Mouse (Mus musculus) urinary bladder, postnatal 10 days (tissue): Measurements from ENCODE around the gene Gm21988.

Source experiments
- DNase-seq: peaks from one replicate; pipeline ENCODE4 v3.0.0; 2022; ENCODE audit warnings: low spot score

Gm21988 gene

DNA sequence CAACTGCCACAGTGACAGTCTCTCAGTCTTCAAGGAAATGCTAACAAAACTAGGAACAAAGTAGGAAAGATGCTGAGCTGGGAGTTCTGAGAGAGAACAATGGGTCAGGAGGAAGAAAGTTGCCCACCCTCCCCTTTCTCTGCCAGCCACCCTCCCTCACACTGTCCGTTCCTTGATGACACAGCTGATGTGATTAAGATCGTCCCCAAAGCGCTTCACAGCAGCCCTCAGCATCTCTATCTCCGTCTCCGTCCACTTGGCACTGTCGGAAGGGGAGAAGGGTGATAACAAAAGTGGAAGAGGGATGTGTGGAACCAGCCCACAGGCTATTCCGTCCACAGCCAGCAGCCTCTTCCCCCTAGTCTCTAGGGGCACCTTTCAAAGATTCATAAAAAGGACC is 2.9 kb downstream of the Gm21988 start:
- no peak for DNase-seq

- no peak for DNase-seq
Observed at GRCm38 (mm10) chr11:70235254-70235900, 4.3 kb downstream of the Gm21988 start.

GRCm38 (mm10) chr11:70234497-70234896 is 5.1 kb downstream of the Gm21988 start:
- DNase-seq, result no peak

DNA sequence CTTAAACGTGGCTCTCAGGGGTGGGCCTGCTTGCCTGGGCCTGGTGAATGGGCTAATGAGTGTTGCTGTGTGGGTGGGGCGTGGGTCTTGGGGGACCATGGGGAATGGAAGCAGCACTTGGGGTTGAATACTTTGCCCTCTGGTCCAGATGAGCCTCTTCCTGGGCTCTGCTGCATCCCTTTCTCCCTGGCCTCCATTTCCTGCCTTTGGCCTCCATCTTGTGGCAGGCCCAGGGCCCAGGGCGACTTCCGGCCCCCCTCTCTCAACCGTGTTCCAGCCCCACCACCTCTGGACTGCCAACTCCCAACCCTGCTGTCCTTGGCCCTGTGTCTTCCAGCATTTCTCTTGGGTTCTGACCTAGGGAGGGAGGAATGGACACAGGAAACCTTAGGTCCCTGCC is 5.6 kb downstream of the Gm21988 start:
- no peak for DNase-seq

DNA sequence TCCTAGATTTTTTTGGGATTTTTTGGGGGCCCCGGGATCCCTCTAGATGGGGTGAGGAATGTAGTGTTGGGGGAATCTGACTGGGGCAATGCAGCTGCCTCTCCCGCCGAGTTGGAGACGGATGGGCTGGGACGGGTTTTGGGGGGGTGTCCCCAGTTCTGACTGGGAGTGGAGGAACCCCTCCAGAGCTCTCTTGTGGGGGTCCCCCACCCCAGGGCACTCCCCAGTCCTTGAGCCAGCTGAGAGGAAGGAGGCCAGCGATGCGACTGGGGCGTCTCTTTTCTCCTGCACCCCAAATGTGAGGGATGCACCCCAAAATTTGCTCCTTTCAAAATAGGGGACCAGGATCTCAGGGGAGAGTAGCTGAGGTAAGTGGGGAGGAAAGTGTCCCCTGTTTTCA is 6.6 kb downstream of the Gm21988 start:
- no peak for DNase-seq

- no peak for DNase-seq
Observed at GRCm38 (mm10) chr11:70232546-70232945, 7.1 kb downstream of the Gm21988 start.

DNA sequence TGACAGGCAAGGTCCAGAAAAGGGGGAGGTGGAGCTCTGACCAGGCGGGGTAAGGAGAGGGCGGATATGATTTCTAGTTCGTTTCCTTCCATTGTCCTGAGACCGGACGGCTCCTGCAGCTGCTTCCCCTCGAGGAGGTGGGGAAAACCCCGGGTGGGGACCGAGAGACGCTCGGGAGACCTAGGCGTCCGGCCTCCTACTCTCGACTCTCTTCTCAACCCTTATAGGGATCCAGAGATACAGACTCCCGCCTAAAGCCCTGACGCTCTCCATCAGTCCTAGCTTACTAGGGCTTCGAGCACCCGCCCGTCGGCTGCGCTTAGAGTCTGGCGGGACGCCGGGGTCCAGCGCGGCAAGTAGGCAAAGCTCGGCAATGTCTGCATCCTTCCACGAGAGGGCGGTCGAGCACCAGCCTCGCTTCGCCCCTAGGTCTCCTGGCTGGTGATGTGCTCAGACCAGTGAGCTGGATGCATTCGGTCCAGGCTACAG is 9.3 kb downstream of the Gm21988 start:
- DNase-seq, result no peak

GRCm38 (mm10) chr11:70229260-70230010 is 10.2 kb downstream of the Gm21988 start, which contains the start of gene Bcl6b:
Gene Bcl6b, minus strand, starts transcription at chr11:70229798.
- no peak for DNase-seq

- no peak for DNase-seq
Observed at GRCm38 (mm10) chr11:70228828-70229227, 10.8 kb downstream of the Gm21988 start.

- DNase-seq, result no peak
Observed at GRCm38 (mm10) chr11:70227661-70228245, 11.9 kb downstream of the Gm21988 start.

DNA sequence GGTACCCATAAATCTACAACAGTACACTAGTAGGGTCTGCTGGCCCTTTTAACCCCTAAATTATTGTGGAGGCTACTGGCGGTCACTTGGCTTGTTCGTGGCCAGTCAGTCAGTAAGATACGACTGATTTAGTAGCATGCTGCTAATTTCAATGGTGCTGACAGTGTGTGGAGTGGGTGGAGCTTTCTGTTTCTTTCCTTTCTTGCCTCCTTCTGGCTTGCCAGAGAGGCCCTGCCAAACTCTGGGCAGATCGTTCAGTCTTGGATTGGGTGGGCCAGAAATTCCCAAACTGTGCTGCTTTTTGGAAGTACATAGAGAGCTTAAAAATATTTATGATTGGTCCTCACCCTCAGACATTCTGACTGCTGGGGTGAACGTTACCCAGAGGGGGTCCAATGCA is 12.5 kb downstream of the Gm21988 start:
- no peak for DNase-seq

- no peak for DNase-seq
Observed at GRCm38 (mm10) chr11:70226602-70226890, 13.1 kb downstream of the Gm21988 start.

DNA sequence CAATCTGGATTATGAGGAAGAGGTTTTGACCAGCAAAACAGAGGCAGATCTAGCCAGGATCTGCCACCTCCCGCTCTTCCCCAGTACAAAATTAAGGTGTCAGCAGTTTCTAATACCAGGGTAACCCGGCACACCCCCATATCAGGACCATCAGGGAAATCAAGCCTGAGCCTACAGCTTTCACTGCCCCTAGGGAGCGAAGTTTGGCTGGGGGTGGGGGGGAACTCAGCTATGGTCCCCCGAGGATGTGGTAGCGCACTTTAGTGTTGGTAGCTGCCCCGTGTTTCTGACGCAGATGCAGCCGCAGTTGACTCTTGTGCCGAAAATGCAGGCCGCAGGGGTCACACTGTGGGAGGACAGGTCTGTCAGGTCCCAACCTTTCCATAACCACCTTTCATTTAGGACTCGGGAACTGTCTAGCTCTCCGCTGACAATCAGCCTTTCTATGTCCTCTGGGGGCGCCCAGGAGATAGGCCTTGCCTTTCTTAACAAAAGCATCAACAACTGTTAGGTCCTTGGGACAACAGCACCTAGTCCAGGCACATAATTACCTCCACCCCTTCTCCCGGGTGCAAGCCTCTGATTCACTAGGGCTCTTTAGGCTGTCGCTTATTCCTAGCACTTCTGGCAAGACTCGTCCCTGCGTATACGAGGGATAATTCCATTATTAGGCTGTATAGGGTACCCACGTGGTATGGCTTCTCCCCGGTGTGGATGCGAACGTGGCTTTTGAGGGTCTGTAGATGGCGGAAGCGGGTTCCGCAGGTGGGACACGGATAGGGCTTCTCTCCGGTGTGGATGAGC is 13.6 kb downstream of the Gm21988 start:
- no peak for DNase-seq

DNA sequence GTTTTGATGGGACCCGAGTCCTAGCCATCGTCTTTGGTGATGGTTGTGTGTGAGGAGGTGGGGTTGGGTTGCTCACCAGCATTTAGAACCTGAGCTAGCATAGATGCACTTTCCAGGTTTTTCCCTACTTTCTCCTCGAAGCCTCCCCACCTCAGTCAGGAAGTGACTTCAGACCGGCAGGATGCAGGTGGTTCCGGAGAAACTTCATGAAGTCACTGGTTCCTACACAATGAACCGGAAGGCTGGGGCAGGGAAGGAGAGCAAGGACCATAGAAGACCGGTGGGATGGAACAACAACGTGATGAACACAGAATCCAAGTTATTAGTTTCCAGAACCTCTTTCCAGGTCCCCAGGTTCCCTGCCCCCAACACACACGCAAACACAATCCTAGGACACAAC is 15.9 kb downstream of the Gm21988 start:
- DNase-seq, result no peak

GRCm38 (mm10) chr11:70221603-70222500 is 17.8 kb downstream of the Gm21988 start:
- DNase-seq, result no peak

GRCm38 (mm10) chr11:70220731-70221602 is 18.7 kb downstream of the Gm21988 start, which contains the start of gene Slc16a13:
Gene Slc16a13, minus strand, starts transcription at chr11:70221064.
- peak; percentile 72 for DNase-seq

- no peak for DNase-seq
Observed at GRCm38 (mm10) chr11:70220323-70220722, 19.3 kb downstream of the Gm21988 start.

GRCm38 (mm10) chr11:70219873-70220272 is 19.8 kb downstream of the Gm21988 start:
- no peak for DNase-seq

DNA sequence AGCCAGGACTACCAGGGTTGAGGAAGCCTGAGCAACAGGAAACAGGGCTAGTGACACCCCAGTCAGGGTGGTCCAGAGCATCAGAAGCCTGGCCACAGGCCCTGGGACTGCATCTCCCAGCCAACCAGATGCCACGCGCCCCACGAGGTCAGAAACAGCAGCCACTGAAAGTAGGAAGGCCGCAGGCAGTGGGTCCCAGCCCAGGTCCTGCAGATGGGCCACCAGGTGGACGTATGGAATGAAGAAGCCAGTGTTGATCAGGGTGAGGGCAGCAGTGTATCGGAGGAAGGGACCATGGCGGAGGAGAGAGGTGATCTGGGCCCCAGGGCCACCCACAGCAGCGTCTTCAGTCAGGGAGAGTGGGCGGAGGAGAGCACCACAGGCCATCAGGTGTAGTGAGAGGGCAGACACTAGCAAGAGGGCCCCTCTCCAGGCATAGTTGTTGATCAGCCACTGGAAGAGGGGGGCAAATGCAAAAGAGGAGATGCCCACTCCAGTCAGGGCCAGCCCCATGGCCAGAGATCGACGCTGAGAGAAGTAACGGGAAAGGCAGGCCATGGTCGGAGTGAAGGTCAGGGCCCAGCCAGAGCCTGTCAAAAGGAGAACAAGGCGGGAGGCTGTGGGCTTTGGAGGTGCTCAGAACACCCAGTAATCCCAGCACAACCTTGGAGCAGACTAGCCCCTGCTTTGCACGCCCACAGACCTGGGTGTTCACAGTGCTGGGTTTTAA is 20.7 kb downstream of the Gm21988 start:
- DNase-seq, result no peak

DNA sequence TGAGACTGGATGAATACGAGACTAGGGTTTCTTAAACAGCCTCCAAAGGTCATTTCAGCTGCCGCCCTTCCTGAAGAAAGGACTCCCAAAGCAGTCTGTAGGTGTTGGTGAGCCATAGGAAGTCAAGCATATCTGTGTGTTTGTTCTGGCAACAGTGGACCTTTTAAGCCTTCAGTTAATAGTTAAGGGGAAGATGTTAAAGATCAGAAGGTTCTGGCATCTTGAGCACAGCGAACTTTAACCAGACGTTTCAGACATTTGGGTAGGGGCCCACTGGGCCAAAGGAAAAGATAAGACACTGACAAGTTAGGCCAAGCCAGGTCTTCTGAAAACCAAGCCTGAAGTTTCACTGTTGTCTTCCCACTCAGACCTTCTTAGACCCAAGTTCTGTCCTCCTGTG is 21.6 kb downstream of the Gm21988 start:
- DNase-seq, result no peak
